Mouse (Mus musculus): ENCODE results near the gene Dnajc5g.

Dnajc5g gene

GRCm38 (mm10) chr5:31105814-31106335 is at the start of gene Dnajc5g:
Gene Dnajc5g (plus strand): TSS chr5:31106285.
- DNase-seq (ENCODE audit: inconsistent ontology term): no peak

DNA sequence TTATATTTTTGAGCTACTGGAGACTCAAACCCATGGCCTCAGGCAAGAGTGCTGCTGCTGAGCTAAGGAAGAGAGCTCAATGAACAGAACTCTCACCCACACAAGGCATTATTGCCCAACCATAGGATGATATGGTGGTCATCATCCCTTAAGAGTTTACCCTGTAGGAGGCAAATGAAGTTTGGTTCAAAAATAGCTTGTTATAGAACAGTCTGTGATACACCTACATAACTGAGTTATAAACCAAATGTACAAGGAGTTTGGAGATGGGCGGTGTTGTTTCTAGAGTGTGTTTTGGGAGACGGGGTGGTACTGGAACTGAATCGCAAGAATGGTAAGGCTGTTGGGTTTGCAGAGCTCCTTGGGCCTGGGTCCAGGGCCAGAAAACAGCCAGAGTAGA is 36.3 kb upstream of the Dnajc5g start:
- no peak for DNase-seq (ENCODE audit: inconsistent ontology term)

GRCm38 (mm10) chr5:31071059-31071458 is 35.0 kb upstream of the Dnajc5g start:
- no peak for DNase-seq (ENCODE audit: inconsistent ontology term)

GRCm38 (mm10) chr5:31071821-31072220 is 34.3 kb upstream of the Dnajc5g start:
- no peak for DNase-seq (ENCODE audit: inconsistent ontology term)

DNA sequence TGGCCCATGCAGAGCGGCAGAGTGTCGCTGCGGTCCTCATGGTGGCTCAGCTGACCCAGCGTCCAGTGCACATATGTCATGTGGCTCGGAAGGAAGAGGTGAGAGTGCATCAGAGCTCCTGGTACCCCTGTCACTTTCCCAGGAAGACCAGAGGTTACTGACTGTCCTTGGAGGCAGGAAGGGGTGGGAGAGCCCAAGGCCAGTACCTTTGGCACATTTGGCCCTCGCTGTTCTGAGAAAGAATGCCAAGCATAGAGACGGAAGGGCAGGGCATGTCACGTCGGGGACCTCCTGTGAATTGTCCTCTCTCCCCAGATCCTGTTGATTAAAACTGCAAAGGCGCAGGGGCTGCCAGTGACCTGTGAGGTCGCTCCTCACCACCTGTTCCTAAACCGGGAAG is 32.9 kb upstream of the Dnajc5g start:
- DNase-seq (ENCODE audit: inconsistent ontology term): no peak

DNA sequence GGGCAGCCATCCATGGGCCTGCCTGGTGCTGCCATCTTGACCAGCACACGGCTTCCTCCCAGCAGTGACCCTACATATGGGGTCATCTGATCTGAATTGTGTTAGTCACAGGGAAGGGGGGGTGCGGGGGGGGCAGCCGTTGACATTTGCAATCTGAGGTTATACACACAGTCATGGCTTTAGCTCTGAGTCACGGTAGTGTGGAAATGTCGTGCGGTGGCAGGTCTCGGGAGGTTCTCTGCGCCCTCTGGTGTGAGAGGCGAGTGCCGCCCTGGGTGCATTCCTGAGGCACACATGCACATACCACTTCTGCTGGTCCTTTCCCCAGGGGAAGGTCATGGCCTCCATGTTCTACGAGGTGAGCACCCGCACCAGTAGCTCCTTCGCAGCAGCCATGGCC is 29.7 kb upstream of the Dnajc5g start:
- DNase-seq (ENCODE audit: inconsistent ontology term): no peak

GRCm38 (mm10) chr5:31080059-31080794 is 25.9 kb upstream of the Dnajc5g start:
- DNase-seq (ENCODE audit: inconsistent ontology term): no peak

GRCm38 (mm10) chr5:31080795-31081164 is 25.3 kb upstream of the Dnajc5g start:
- no peak for DNase-seq (ENCODE audit: inconsistent ontology term)

DNA sequence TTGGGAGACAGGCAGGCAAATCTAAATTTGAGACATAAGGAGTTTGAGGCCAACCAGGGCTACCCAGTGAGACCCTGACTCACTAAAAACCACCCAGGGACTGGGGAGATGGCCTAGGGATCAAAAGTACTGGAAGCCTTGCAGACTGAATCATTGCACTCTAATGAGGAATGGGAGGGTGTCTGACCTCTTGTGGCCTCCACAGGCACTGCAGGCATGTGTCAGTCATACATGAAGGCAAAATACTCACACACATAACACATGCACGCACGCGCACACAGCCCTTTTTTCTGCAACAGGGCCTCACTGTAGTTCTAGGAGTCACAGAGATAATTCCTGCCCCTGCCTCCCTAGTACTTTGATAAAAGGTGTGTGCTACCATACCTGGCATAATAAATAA is 24.7 kb upstream of the Dnajc5g start:
- no peak for DNase-seq (ENCODE audit: inconsistent ontology term)

- DNase-seq (ENCODE audit: inconsistent ontology term): no peak
Measured at GRCm38 (mm10) chr5:31082355-31082754, 23.7 kb upstream of the Dnajc5g start.

DNA sequence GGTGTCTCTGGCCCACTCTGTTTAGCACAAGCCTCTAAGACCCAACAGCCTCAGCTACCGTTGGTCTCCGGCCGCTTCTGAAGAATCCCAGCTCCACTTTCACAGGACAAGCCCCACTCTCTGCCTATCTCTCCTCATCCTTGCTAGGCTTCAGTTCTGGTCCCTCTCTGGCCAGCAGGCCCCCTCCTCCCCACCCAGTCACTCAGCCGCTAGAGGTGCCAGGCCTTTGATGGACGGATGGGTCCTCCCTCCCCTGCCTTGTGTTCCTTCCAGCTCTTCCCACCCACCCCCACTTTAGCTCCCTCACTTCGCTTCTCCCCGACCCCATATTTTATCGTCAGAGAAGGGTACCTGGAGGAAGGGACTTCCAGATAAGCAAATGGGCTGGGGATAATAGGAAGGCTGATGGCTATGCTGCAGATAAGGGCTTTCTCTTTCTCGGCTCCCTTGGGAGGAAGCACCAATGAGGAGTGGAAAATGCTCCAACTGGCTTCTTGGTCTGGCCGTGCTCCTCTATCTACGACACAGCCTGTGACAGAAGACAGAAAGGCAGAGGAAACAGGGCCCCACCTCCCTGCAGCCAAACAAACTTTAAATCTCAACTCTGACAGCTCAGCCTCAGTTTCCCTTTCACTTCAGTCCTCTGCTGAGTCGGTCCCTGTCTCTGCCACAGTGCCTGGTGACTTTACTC is 23.0 kb upstream of the Dnajc5g start:
- no peak for DNase-seq (ENCODE audit: inconsistent ontology term)

DNA sequence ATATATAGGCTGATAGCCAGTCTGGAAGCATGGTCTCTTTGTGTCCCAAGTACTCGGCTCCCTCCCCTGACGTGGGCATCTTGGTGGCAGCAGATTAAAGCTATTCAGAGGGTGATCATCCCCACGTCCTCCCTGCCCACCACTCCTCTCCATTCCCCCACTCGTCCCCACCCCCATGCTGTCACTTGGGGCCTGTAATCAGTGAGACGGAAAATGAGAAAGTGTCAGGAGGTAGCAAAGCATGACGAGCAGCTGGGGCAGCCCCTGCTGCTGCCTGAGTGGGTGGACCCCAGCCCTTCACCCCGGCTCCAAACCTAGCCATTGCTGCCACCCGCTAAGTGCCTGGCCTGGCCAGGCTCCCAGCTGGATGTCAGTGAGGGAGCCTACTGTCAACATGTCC is 22.1 kb upstream of the Dnajc5g start:
- DNase-seq (ENCODE audit: inconsistent ontology term): no peak

DNA sequence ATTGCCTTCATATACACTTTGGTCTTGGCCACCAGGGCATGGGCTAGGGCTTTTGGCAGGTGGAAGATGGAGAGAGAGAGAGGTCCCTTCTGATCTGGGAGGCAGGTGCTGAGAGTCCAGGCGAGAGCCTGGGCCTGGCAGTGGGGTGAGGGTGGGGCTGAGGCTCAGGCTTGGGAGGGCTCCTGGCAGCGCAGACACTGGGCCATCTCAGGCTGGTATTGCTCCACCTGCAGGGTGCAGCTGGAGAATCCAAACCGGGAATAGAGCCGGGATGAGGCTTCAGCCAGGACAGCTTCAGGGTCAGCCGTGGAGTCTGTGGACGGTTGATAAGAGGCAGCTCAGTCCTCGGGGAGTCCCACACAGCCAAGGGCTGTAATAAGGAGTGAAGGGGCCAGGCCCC is 19.5 kb upstream of the Dnajc5g start:
- DNase-seq (ENCODE audit: inconsistent ontology term): no peak

DNA sequence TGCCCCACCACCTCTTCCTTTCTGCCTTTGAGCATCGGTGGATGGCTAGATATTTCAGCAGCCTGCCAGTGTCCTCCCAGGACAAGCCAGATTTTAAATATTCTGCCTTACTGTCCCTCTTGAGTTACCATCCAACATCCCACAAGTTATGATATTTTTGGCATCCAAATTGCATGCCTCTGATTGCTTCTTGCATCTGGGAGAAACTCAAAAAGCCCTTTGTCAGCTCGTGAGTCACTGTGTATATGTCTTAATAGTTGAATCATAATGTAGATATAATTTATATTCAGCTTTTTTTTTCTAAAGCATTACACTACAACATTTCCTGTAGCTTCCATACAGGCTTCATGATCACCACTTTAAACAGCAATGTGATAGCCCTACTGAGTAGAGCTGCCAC is 19.0 kb upstream of the Dnajc5g start:
- no peak for DNase-seq (ENCODE audit: inconsistent ontology term)

DNA sequence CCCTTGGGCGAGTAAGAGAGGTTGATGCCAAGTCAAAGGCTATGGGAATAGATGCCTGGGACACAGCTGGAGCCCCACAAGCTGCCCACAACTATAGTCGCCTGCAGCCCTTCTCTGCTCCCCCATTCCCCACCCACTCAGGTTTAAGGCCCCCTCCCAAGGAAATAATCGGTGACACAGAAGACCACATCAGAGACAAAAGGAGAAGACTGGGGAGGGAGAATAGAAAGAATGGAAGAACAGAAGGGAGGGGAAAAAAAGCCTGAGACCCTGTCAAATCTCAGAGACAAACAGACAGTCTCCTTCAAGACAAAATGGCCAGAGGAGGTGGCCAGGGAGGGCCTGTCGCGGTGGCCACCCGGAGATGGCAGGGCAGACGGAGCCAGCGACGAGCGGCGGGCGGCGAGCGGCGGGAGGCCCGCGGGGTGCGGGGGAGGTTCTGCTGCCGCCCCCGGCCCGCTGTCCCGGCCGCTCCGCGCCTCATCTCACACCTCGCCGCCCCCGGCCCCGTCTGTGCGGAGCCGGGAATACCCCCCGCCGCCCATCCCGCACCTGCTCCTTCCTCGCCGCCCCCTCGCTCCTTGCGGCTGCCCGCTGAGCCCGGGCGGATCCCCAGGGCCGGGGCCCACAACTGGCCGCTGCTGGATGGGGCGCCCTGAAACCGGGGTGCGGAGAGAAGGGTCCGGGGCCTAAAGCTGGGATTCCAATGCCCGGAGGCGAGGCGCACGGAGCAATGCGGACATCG is 13.7 kb upstream of the Dnajc5g start:
- no peak for DNase-seq (ENCODE audit: inconsistent ontology term)

DNA sequence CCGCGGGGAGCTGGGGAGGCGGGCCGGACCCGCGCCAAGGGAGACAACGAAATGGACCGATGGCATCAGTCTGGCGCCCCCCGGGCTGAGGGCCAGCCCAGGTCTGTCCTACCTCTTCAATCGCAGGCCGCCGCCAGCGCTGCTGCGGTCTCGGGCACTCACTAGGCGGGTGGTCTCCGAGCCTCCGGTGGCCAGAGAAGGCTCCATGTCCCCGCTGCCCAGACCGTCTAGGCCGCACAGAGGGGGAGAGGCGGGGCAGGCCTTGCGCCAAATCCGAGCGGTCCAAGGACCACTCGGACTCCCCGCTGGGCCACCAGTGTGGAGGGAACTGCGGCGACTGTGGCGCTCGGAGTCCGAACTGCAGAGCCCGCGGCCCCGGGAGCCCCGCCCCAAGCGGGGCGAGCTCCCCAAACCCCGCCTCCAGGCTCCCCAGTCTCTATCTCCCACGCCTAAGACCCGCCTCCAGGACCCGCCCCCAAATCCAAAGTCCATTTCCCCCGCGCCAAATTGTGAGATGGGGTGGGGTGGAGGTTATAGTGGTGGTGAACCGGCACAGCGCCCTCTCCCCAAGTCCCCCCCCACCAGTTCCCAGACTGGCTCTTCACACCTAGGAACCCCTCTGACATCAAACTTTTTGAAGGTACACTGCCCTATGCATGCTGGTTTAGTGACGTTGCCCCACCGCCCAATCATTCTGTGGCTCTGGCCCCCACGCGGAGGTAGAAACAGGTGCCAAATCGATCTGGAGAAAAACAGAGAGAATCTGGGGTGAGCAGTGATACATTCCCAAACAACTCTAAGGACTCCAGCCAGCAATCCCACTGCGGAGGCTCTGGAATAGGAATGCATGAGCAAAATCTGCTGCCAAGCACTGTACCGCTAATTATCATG is 12.7 kb upstream of the Dnajc5g start:
- peak; percentile 70 for DNase-seq (ENCODE audit: inconsistent ontology term)

DNA sequence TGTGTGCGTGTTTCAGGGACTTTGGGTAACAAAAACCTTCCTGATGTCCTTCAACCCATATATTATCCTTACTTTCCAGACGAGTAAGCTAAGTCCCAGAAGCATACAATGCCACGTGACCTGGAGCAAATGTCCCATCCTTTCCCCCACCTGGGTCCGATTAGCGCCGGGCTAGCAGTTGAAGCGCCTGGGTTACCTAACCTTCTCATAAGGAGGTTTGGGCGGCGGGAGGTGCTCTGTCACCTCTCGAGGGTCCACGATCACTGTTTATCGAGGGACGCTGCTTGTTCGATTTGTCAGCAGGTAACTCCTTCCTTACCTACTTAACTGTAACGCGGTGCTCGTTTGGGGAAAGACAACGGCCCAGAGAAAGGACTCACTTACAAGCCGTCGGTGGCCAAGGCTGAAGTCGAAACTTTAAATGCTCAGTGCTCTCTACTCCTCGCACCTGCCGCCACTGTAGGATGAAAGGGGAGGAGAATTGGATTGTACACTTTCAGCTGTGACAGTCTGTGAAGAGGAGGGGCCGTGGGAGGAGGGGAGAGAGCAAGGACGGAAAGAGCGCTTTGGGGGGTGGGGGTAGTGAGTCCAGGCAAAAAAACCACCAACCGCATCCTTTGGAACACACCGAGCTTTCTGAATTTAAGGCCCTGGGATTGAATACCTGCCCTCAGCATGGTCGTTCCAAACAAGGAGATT is 11.8 kb upstream of the Dnajc5g start:
- DNase-seq (ENCODE audit: inconsistent ontology term): no peak

GRCm38 (mm10) chr5:31094799-31095691 is 11.0 kb upstream of the Dnajc5g start:
- DNase-seq (ENCODE audit: inconsistent ontology term): peak; percentile 83

DNA sequence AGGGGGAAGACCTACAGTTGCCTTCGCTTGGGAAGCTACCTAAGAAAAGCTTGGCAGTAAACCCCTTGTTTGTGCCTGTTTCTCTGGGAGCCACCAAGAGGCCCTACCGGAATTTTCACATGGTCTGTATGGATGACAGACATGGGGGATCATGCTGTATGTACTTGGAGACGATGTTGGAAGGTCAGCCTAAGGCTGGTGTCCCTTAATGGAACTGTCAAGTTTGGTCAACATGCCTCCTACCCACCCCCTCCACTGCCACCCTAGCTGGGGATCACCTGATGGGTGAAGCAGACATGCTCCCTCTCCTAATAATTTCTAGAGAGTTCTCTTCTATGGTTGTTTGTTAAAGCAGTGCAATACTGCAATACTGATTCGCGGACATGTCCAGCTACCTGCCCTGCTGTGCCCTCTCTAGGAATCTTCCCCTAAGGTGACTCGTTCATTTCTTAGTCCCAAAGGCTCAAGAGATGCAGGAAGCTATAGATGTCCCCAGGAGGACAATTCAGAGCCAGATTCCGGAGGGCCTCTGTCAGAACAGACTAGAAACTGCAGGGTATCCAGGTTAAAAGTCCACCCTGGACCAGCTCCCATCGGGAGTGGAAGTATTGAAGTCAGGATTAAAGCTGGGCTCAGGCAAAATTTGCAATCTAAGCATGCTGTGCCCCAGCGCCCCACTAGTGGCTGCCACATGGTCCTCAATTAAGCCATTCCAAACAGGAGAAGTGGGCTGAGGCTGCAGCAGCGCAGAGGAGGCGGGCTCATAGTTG is 10.2 kb upstream of the Dnajc5g start:
- DNase-seq (ENCODE audit: inconsistent ontology term): no peak

Data from Muller cell, postnatal 12 days (primary cell).